Mouse (Mus musculus) hindbrain, embryonic 14.5 days (tissue): Measurements from ENCODE around the gene Senp6. TPM values are rescaled to one million over a fixed set of nuclear protein-coding genes. Genes with fewer than 3 reads are reported as not detected.
"Not testable (repeated sequence)": the region's sequence is repeated elsewhere in the genome, so short reads cannot be mapped to it uniquely, and the experiment has no call there.

ENCODE experiments used
- ATAC-seq: fragments of 200-750 bp; cut with Nextera tagmentation; 2 replicates; pipeline ENCODE4 v1.8.0; 2017; ENCODE audit warnings: moderate number of reproducible peaks, mild to moderate bottlenecking, moderate TSS enrichment, moderate library complexity; ENCODE audit not compliant: low FRiP score
- DNase-seq: peaks from one replicate; pipeline ENCODE4 v3.0.0-alpha.2; 2015; ENCODE audit warnings: low spot score
- H3K27ac ChIP-seq: fragments of 300-500 bp; sonication (generic); 2 replicates; pipeline ENCODE4 v1.5.1; 2014; ENCODE audit warnings: mild to moderate bottlenecking, moderate library complexity
- H3K27me3 ChIP-seq: fragments of 300-500 bp; sonication (generic); 2 replicates; pipeline ENCODE4 v1.6.1; 2014; ENCODE audit warnings: mild to moderate bottlenecking, low read length, mixed read lengths; ENCODE audit not compliant: control insufficient read depth, insufficient read depth
- H3K36me3 ChIP-seq: fragments of 300-500 bp; sonication (generic); replicated peaks from 2 replicates; pipeline ENCODE4 v1.6.1; 2014; ENCODE audit not compliant: control insufficient read depth, insufficient read depth
- H3K4me1 ChIP-seq: fragments of 300-500 bp; sonication (generic); replicated peaks from 2 replicates; pipeline ENCODE4 v1.6.1; 2014; ENCODE audit warnings: antibody characterized with exemption, low read length, mixed read lengths; ENCODE audit not compliant: control insufficient read depth, insufficient read depth
- H3K4me2 ChIP-seq: fragments of 300-500 bp; sonication (generic); replicated peaks from 2 replicates; pipeline ENCODE4 v1.6.1; 2014; ENCODE audit warnings: mild to moderate bottlenecking, moderate library complexity
- H3K4me3 ChIP-seq: fragments of 300-500 bp; sonication (generic); replicated peaks from 2 replicates; pipeline ENCODE4 v1.5.1; 2014; ENCODE audit warnings: mild to moderate bottlenecking, low read length
- H3K9ac ChIP-seq: fragments of 300-500 bp; sonication (generic); 2 replicates; pipeline ENCODE4 v1.6.1; 2014
- H3K9me3 ChIP-seq: fragments of 300-500 bp; sonication (generic); 2 replicates; pipeline ENCODE4 v1.6.1; 2016; ENCODE audit warnings: low read length; ENCODE audit not compliant: control insufficient read depth
- WGBS: fragments of 180-500 bp; shearing (Covaris S2); extraction: QIAGEN DNeasy Blood & Tissue Kit; methylation state at CpG from one replicate; pipeline ENCODE4 v1.1.7; 2014; 5-methylcytosine and 5-hydroxymethylcytosine counted together
- polyA plus RNA-seq: library from polyadenylated mRNA; unstranded; fragments of >200 nt; fragmentation: Nextera tagmentation; extraction: Ambion mirVana; gene quantifications from 2 replicates; pipeline ENCODE4 v1.2.1, GENCODE M21; 2014

Senp6 gene
- polyA plus RNA-seq, 1 experiment from 2014 or later: 61.1 TPM

DNA sequence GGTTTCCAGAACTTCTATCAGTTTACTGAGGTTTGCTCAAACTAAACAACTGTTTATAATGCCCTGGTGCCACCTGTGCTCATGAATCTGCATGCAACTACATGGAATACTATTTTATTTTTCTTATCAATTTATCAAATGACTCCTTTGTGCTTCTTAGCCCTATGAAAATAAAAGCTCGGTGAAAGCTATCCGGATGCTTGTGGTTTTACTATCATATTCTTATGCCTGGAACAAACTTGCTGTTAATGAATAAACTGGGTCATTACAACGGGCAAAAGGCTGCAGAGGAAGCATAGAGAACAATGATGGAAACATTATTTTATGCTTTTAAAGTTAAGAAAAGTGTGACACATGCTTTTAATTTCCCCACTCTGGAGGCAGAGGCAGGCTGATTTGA lies 3.3 kb downstream of the Senp6 start:
- H3K9ac ChIP-seq: no peak overlapping the region
- no peak overlapping the region for H3K27ac ChIP-seq
- WGBS: 94% methylated on average over 3 of the region's 3 CpGs
- peaks cover 44% of the 10 kb centered on the region for H3K4me1 ChIP-seq
- no peak overlapping the region for H3K4me2 ChIP-seq
- no peaks in the 10 kb centered on the region for H3K9me3 ChIP-seq
- H3K27me3 ChIP-seq: no peaks in the 10 kb centered on the region
- DNase-seq (no peak), ATAC-seq (no peak)
- H3K4me3 ChIP-seq: no peak overlapping the region
- no peaks in the 10 kb centered on the region for H3K36me3 ChIP-seq

DNA sequence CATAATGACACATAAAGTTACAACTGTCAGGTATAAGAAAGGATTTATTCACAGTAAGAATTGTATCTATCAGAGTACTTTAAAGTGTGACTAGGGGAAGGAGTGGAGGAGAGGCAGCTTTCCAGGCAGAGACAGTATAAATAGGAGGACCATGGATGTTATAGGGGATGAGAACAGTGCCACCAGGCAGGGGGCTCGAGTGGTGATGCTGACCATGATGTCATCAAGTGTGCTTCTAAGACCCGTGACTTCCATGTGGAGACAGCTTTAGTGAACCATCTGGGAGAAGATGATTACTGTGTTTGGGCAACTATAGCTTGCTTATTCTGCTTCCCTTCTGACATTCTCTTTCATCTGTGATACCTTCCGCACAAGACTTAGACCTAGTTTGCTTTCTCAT lies 4.9 kb downstream of the Senp6 start:
- DNase-seq (no peak), ATAC-seq (no peak)
- H3K4me3 ChIP-seq: no peak overlapping the region
- H3K27me3 ChIP-seq: no peaks in the 10 kb centered on the region
- 58% methylated on average over 3 of the region's 3 CpGs for WGBS
- no peaks in the 10 kb centered on the region for H3K9me3 ChIP-seq
- no peak overlapping the region for H3K27ac ChIP-seq
- peaks cover 49% of the 10 kb centered on the region for H3K4me1 ChIP-seq
- H3K9ac ChIP-seq: no peak overlapping the region
- H3K36me3 ChIP-seq: no peaks in the 10 kb centered on the region
- H3K4me2 ChIP-seq: no peak overlapping the region

DNA sequence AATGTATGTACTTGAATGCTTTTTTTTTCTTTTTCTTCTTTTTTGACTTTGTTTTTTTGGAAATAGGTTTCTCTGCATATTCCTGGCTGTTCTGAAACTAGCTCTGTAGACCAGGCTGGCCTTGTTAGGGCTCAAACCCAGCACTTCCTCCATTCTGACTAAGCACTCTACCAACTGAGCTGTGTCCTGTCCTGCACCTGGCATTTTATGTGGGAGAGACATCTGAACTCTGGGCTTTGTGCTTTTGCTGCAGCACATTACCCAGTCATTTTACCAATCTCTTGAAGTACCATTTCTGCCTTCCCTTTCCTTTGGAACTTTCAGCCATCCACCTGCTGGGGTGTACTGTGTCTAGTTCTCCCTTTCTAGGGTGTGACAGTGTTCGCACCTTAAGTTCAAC lies 7.4 kb downstream of the Senp6 start:
- ATAC-seq (no peak), DNase-seq (no peak)
- Histone ChIP-seq H3K27me3 (no peaks in the 10 kb centered on the region), H3K4me3 (no peak overlapping the region), H3K36me3 (no peaks in the 10 kb centered on the region), H3K9me3 (no peaks in the 10 kb centered on the region), H3K4me2 (no peak overlapping the region), H3K27ac (no peak overlapping the region), H3K9ac (no peak overlapping the region; the same call in 1 of the 2 replicates), H3K4me1 (peaks cover 47% of the 10 kb centered on the region)
- WGBS: 90% methylated on average over 1 of the region's 1 CpGs

DNA sequence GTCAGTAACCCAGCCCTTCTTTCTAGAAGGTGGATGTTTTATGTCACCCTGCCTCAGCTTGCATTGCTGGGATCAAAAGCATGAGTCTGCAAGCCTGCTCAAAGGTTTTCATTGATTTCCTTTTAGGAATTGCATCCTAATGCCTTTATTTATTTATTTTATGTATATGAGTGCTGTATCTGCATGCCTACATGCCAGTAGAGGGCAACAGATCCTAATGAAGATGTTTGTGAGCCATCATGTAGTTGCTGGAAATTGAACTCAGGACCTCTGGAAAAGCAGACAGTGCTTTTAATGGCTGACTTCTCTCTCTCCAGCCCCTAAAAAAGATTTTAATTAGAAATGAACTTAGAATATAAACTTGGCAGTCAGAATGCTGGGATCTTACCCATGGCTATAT lies 8.2 kb downstream of the Senp6 start:
- H3K27me3 ChIP-seq: no peaks in the 10 kb centered on the region
- no peak overlapping the region for H3K27ac ChIP-seq
- H3K4me2 ChIP-seq: no peak overlapping the region
- no peaks in the 10 kb centered on the region for H3K9me3 ChIP-seq
- no peak overlapping the region for H3K9ac ChIP-seq
- no peak overlapping the region for H3K4me3 ChIP-seq
- no peaks in the 10 kb centered on the region for H3K36me3 ChIP-seq
- DNase-seq (no peak), ATAC-seq (no peak)
- peaks cover 40% of the 10 kb centered on the region for H3K4me1 ChIP-seq

DNA sequence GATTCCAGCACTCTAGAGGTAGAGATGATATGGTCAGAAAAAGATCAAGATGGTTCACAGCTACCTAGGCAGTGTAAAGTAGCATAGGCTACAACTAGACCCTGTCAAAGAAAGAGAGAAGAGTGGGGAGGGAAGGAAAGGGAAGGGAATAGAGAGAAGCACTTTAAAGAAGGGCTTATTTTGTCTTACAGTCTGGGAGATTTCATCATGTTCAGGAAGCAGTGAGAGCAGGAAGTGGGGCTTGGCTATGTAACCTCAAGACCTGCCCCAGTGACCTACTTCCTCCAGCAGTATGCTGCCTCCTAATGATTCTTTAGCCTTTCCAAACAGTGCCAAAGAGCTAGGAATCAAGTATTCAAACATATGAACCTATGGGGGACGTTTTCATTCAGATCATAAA lies 14.2 kb downstream of the Senp6 start:
- no peak for ATAC-seq
- H3K4me2 ChIP-seq: no peak overlapping the region
- 91% methylated on average over 1 of the region's 1 CpGs for WGBS

DNA sequence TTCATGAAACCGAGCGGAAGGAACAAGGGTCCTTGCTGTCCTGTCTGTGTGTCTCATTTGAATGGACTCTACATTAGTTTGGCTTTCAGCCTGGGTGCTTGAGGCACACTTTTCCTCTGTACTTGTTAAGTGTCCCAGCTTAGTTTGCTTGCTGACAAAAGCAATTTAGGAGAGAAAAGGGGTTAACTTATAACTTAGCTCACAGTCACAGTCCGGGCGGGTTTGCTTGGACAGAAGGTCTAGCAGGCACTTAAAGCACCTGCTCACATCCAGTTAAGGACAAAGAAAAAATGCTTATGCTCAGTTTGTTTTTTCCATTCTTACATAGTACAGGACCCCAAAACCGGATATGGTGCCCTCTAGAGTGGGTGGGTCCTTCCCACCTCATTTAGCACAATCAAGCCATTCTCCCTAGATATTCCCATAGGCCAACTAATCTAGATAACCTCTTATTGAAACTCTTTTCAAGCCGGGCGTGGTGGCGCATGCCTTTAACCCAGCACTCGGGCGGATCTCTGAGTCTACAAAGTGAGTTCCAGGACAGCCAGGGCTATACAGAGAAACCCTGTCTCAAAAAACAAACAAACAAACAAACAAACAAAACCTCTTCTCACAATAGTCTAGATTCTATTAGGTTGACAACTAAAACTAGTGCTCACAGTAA lies 17.9 kb downstream of the Senp6 start:
- Histone ChIP-seq H3K4me1 (peaks cover 17% of the 10 kb centered on the region), H3K9ac (no peak overlapping the region), H3K9me3 (no peaks in the 10 kb centered on the region), H3K27me3 (no peaks in the 10 kb centered on the region), H3K4me2 (no peak overlapping the region), H3K36me3 (peaks cover 5% of the 10 kb centered on the region; the same call in 1 of the 2 replicates), H3K27ac (no peak overlapping the region), H3K4me3 (no peak overlapping the region)
- ATAC-seq: no peak
- 55% methylated on average over 10 of the region's 10 CpGs for WGBS
- no peak for DNase-seq

More for the DNA sequence above, 14.2 kb downstream of the Senp6 start:
- peaks cover 5% of the 10 kb centered on the region; the same call in 1 of the 2 replicates for H3K36me3 ChIP-seq
- no peak overlapping the region for H3K27ac ChIP-seq
- no peaks in the 10 kb centered on the region for H3K27me3 ChIP-seq
- no peak overlapping the region for H3K4me3 ChIP-seq
- H3K9ac ChIP-seq: no peak overlapping the region
- no peaks in the 10 kb centered on the region for H3K9me3 ChIP-seq
- no peak for DNase-seq
- peaks cover 23% of the 10 kb centered on the region for H3K4me1 ChIP-seq

DNA sequence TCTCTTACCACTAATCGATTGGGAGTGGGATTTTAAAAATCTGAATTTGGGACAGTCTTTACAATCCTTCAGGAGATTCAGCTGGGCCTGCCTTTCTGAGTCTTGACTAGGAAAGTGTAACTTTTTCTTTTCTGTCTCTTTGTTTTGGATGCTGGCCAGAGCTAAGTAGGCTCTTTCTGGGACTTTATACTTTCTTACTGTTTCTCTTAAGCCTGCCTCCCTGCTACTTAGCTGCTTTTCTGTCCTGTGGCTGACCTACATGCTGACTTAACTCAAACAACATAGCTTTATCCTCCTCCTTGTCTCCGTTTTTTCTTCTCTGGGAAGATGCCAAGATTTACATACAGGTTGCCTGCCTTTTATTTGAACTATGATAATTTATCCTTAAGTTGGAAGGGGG lies 19.0 kb downstream of the Senp6 start:
- Histone ChIP-seq H3K27me3 (no peaks in the 10 kb centered on the region), H3K27ac (no peak overlapping the region; the same call in 1 of the 2 replicates), H3K36me3 (peaks cover 5% of the 10 kb centered on the region; the same call in 1 of the 2 replicates), H3K9ac (no peak overlapping the region), H3K4me3 (no peak overlapping the region), H3K4me1 (peaks cover 17% of the 10 kb centered on the region), H3K4me2 (no peak overlapping the region), H3K9me3 (no peaks in the 10 kb centered on the region)
- no peak for DNase-seq
- ATAC-seq: no peak
- WGBS: 56% methylated on average over 2 of the region's 2 CpGs

DNA sequence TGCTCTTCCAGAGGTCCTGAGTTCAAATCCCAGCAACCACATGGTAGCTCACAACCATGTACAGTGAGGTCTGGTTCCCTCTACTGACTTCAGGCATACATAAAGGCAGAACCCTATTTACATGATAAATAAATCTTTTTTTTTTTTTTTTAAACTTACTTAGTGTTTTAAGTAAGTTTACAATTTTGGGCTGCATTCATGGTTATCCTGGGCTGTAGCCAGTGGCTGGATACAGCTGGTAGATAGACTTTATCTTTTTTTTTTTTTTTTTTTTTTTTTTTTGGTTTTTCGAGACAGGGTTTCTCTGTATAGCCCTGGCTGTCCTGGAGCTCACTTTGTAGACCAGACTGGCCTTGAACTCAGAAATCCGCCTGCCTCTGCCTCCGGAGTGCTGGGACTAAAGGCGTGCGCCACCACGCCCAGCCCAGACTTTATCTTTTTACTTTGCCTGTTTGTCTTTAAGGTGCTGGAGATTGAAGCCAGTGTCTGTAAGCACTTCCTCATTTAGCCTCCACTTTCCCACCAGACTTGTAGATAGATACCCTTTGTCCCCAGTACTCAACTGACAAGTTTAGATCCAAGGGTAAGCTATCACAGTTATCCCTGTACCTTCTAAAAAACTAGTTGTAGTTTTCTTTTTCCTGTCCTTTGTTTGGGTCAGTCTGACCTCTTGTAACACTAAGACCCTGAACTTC lies 19.7 kb downstream of the Senp6 start:
- H3K4me3 ChIP-seq, H3K9ac ChIP-seq, H3K27ac ChIP-seq, ATAC-seq, H3K4me2 ChIP-seq, H3K9me3 ChIP-seq, DNase-seq, H3K27me3 ChIP-seq, H3K36me3 ChIP-seq: not testable (repeated sequence)
- WGBS: 86% methylated on average over 6 of the region's 6 CpGs
- H3K4me1 ChIP-seq: peaks cover 17% of the 10 kb centered on the region

DNA sequence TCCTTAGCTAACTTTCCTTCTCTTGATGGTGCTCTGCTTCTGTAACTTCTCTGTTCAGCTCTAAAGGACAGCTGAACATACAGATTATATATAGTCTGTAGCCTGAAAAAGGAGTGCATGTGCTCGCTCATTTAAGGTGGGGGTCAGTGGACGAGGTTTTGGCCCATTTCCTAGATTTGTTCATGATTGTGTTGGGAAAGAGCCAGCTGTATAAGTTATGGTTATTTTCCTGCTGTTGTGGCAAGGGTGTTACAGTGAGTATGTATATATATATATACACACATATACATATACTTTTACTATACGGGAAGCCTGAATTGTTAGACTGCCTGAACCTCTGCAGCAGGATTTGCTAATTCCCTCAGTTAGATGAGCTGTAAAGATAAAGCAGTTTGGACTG lies 22.7 kb downstream of the Senp6 start:
- Histone ChIP-seq H3K36me3 (peaks cover 4% of the 10 kb centered on the region; the same call in 1 of the 2 replicates), H3K4me1 (peaks cover 11% of the 10 kb centered on the region), H3K4me2 (no peak overlapping the region), H3K9ac (no peak overlapping the region), H3K4me3 (no peak overlapping the region), H3K27ac (no peak overlapping the region), H3K9me3 (no peaks in the 10 kb centered on the region), H3K27me3 (no peaks in the 10 kb centered on the region)
- ATAC-seq (no peak), DNase-seq (no peak)
- 77% methylated on average over 3 of the region's 3 CpGs for WGBS
